ENCODE assay signal across 9 mouse cellular contexts in genomic region chr14:4182491-4183210, GRCm38 (mm10). TPM values are rescaled to one million over a fixed set of nuclear protein-coding genes. Genes with fewer than 3 reads are reported as not detected.
DNase-seq lines count a peak whose midpoint lies in the region; ATAC-seq and TF ChIP-seq lines count a peak whose summit lies in the region.
"Not testable (repeated sequence)": the region's sequence is repeated elsewhere in the genome, so short reads cannot be mapped to it uniquely, and the experiment has no call there.
"Had no signal": no experiment of that assay in that cellular context is flagged by ENCODE, and none has a peak within 500 bp of the region (broad histone marks: within the 10 kb centered on the region; RNA-seq: fewer than 3 reads in every experiment).

TSS of gene Gm2974 (plus strand) at chr14:4182576.

- H3K9ac ChIP-seq in forebrain, embryonic 16.5 days (replicated peaks; ENCODE audit: low read depth, low read length): peak within 1 kb of the TSS; percentile 48
- H3K9ac ChIP-seq in heart, embryonic 15.5 days; intestine, embryonic 16.5 days (ENCODE audit: low read depth, low read length); limb, embryonic 11.5 days (ENCODE audit: low read length): not testable (repeated sequence)
- peak within 1 kb of the TSS; percentile 36; the same call in 1 of the 2 replicates for H3K9ac ChIP-seq in midbrain, embryonic 11.5 days (ENCODE audit: low read length)

- not testable (repeated sequence) for H3K27me3 ChIP-seq in E14TG2a.4 (ENCODE audit: insufficient read depth, low read length); forebrain, embryonic 16.5 days (replicated peaks; ENCODE audit: control insufficient read depth, insufficient read depth, low read length); heart, embryonic 15.5 days; intestine, embryonic 16.5 days (replicated peaks; ENCODE audit: control insufficient read depth, insufficient read depth, low read length); limb, embryonic 11.5 days (ENCODE audit: control insufficient read depth, insufficient read depth, low read length); midbrain, embryonic 11.5 days (ENCODE audit: control insufficient read depth, insufficient read depth, low read length)

- WGBS in forebrain, embryonic 16.5 days: 12% methylated on average over 39 of the region's 59 CpGs
- 14% methylated on average over 39 of the region's 59 CpGs for WGBS in heart, embryonic 15.5 days
- 16% methylated on average over 35 of the region's 59 CpGs for WGBS in intestine, embryonic 16.5 days
- 13% methylated on average over 33 of the region's 59 CpGs for WGBS in limb, embryonic 11.5 days
- WGBS in midbrain, embryonic 11.5 days: 9% methylated on average over 36 of the region's 59 CpGs

- H3K4me1 ChIP-seq in E14TG2a.4 (replicated peaks; ENCODE audit: low read depth, low read length); forebrain, embryonic 16.5 days (replicated peaks; ENCODE audit: control insufficient read depth, insufficient read depth, low read length); heart, embryonic 15.5 days (replicated peaks); intestine, embryonic 16.5 days (ENCODE audit: control insufficient read depth, insufficient read depth, low read length); limb, embryonic 11.5 days (ENCODE audit: control insufficient read depth, insufficient read depth, low read length); midbrain, embryonic 11.5 days (ENCODE audit: control insufficient read depth, insufficient read depth, low read length): not testable (repeated sequence)

- not testable (repeated sequence) for ATAC-seq in forebrain, embryonic 16.5 days; heart, embryonic 15.5 days (replicated peaks; ENCODE audit: insufficient number of reproducible peaks, insufficient read depth, low FRiP score, low read depth); intestine, embryonic 16.5 days; limb, embryonic 11.5 days (ENCODE audit: insufficient number of reproducible peaks, low FRiP score, low TSS enrichment, low read depth); midbrain, embryonic 11.5 days (ENCODE audit: low FRiP score)

- H3K4me2 ChIP-seq in forebrain, embryonic 16.5 days (ENCODE audit: low read length): peak within 1 kb of the TSS; percentile 60
- H3K4me2 ChIP-seq in heart, embryonic 15.5 days: peak within 1 kb of the TSS; percentile 59
- peak within 1 kb of the TSS; percentile 48 for H3K4me2 ChIP-seq in intestine, embryonic 16.5 days (ENCODE audit: low read depth, low read length)
- H3K4me2 ChIP-seq in limb, embryonic 11.5 days (ENCODE audit: low read depth, severe bottlenecking): peak within 1 kb of the TSS; percentile 38
- H3K4me2 ChIP-seq in midbrain, embryonic 11.5 days: peak within 1 kb of the TSS; percentile 44

- TF ChIP-seq CTCF in E14TG2a.4 (conservative IDR thresholded peaks at IDR 0.05; ENCODE audit: low read length): not testable (repeated sequence)

- peak within 1 kb of the TSS; percentile 62 for H3K4me3 ChIP-seq in E14TG2a.4 (replicated peaks; ENCODE audit: low read length)
- H3K4me3 ChIP-seq in forebrain, embryonic 16.5 days (replicated peaks; ENCODE audit: low read length): peak within 1 kb of the TSS; percentile 44
- peak within 1 kb of the TSS; percentile 32 for H3K4me3 ChIP-seq in heart, embryonic 15.5 days
- peak within 1 kb of the TSS; percentile 19 for H3K4me3 ChIP-seq in intestine, embryonic 16.5 days (ENCODE audit: low read length)
- H3K4me3 ChIP-seq in limb, embryonic 11.5 days (ENCODE audit: low read depth, low read length): peak within 1 kb of the TSS; percentile 22; the same call in 1 of the 2 replicates
- H3K4me3 ChIP-seq in midbrain, embryonic 11.5 days (ENCODE audit: low read depth, low read length): peak within 1 kb of the TSS; percentile 29

- DNase-seq in cerebellum, postnatal 36 days: peak; percentile 4 to 5
- peak; percentile 18 for DNase-seq in limb, embryonic 11.5 days (ENCODE audit: low spot score)
- DNase-seq in midbrain, embryonic 11.5 days (ENCODE audit: low spot score, missing footprints): peak; percentile 82
- DNase-seq in right cerebral cortex, postnatal 10 days (ENCODE audit: low spot score in 2 of 2): peak; percentile 27 to 29

- not testable (repeated sequence) for H3K9me3 ChIP-seq in E14TG2a.4 (ENCODE audit: low read length); forebrain, embryonic 16.5 days (ENCODE audit: control insufficient read depth, low read length); heart, embryonic 15.5 days (replicated peaks); intestine, embryonic 16.5 days (ENCODE audit: control insufficient read depth, low read length); limb, embryonic 11.5 days (ENCODE audit: control insufficient read depth, low read length); midbrain, embryonic 11.5 days (ENCODE audit: control insufficient read depth, low read length)

- H3K36me3 ChIP-seq in E14TG2a.4 (ENCODE audit: insufficient read depth, low read length); forebrain, embryonic 16.5 days (ENCODE audit: control insufficient read depth, insufficient read depth); heart, embryonic 15.5 days; intestine, embryonic 16.5 days (ENCODE audit: control insufficient read depth, insufficient read depth, low read length); limb, embryonic 11.5 days (ENCODE audit: control insufficient read depth, insufficient read depth, low read length); midbrain, embryonic 11.5 days (ENCODE audit: control insufficient read depth, insufficient read depth, low read length): not testable (repeated sequence)

- not testable (repeated sequence) for H3K27ac ChIP-seq in forebrain, embryonic 16.5 days (ENCODE audit: low read length); heart, embryonic 15.5 days; intestine, embryonic 16.5 days (ENCODE audit: low read length); limb, embryonic 11.5 days (replicated peaks; ENCODE audit: low read depth, low read length); midbrain, embryonic 11.5 days (ENCODE audit: low read depth, low read length)

RNA-seq across cellular contexts. Expression of gene Gm2974, which starts in this region (rescaled TPM):
- polyA plus RNA-seq in forebrain, embryonic 16.5 days (2015; fragmentation: Nextera tagmentation; extraction: Ambion mirVana): 6.8 and 9.7 TPM in 2 replicates
- polyA plus RNA-seq in heart, embryonic 15.5 days (2015; fragmentation: Nextera tagmentation; extraction: Ambion mirVana): 0.18 and 0.23 TPM in 2 replicates
- 0.06 and 0.13 TPM in 2 replicates for polyA plus RNA-seq in intestine, embryonic 16.5 days (2015; fragmentation: Nextera tagmentation; extraction: Ambion mirVana)
- 0.13 and 0.34 TPM in 2 replicates for polyA plus RNA-seq in limb, embryonic 11.5 days (2014; fragmentation: Nextera tagmentation; extraction: Ambion mirVana)
- 1.1 and 1.4 TPM in 2 replicates for polyA plus RNA-seq in midbrain, embryonic 11.5 days (2014; fragmentation: Nextera tagmentation; extraction: Ambion mirVana)
- polyA plus RNA-seq: liver, adult 2 months had no signal

Comparison
In these comparisons a context has a peak if more than half of its experiments do, and no peak if none do; other contexts are left out.
1. Peak in DNase-seq, H3K4me3 ChIP-seq and H3K4me2 ChIP-seq in limb, embryonic 11.5 days; RNA of the gene not detected or under 1 TPM.
2. DNase-seq: peak in every context shown above with its lines; median percentile 82 in midbrain, embryonic 11.5 days; 28 in right cerebral cortex, postnatal 10 days; 18 in limb, embryonic 11.5 days; 4 in cerebellum, postnatal 36 days.